Mouse (Mus musculus) stomach, embryonic 16.5 days (tissue): ENCODE data around the gene D6Ertd527e. TPM values are rescaled to one million over a fixed set of nuclear protein-coding genes. Genes with fewer than 3 reads are reported as not detected.
"Not testable (repeated sequence)": the region's sequence is repeated elsewhere in the genome, so short reads cannot be mapped to it uniquely, and the experiment has no call there.

Source experiments
- ATAC-seq: fragments of 200-750 bp; cut with Nextera tagmentation; 2 replicates; pipeline ENCODE4 v1.8.0; 2017; ENCODE audit warnings: moderate number of reproducible peaks, moderate TSS enrichment; ENCODE audit not compliant: insufficient read depth, low FRiP score
- H3K27ac ChIP-seq: fragments of 300-500 bp; sonication (generic); 2 replicates; pipeline ENCODE4 v1.5.1; 2014; ENCODE audit warnings: low read length
- H3K27me3 ChIP-seq: fragments of 300-500 bp; sonication (generic); 2 replicates; pipeline ENCODE4 v1.6.1; 2014; ENCODE audit warnings: low read length, control low read depth, mixed read lengths; ENCODE audit not compliant: control insufficient read depth, insufficient read depth
- H3K36me3 ChIP-seq: fragments of 300-500 bp; sonication (generic); 2 replicates; pipeline ENCODE4 v1.6.1; 2014; ENCODE audit warnings: low read length; ENCODE audit not compliant: control insufficient read depth, insufficient read depth
- H3K4me1 ChIP-seq: fragments of 300-500 bp; sonication (generic); 2 replicates; pipeline ENCODE4 v1.6.1; 2014; ENCODE audit warnings: low read length, control low read depth, mixed read lengths; ENCODE audit not compliant: control insufficient read depth, insufficient read depth
- H3K4me2 ChIP-seq: fragments of 300-500 bp; sonication (generic); 2 replicates; pipeline ENCODE4 v1.6.1; 2014; ENCODE audit warnings: low read depth, low read length, mixed read lengths
- H3K4me3 ChIP-seq: fragments of 300-500 bp; sonication (generic); replicated peaks from 2 replicates; pipeline ENCODE4 v1.5.1; 2014; ENCODE audit warnings: mild to moderate bottlenecking, low read length
- H3K9ac ChIP-seq: fragments of 300-500 bp; sonication (generic); 2 replicates; pipeline ENCODE4 v1.6.1; 2014; ENCODE audit warnings: low read length
- H3K9me3 ChIP-seq: fragments of 300-500 bp; sonication (generic); replicated peaks from 2 replicates; pipeline ENCODE4 v1.6.1; 2016; ENCODE audit warnings: low read length, control low read depth; ENCODE audit not compliant: control insufficient read depth
- WGBS: fragments of 180-500 bp; shearing (Covaris S2); extraction: QIAGEN DNeasy Blood & Tissue Kit; methylation state at CpG from one replicate; pipeline ENCODE4 v1.1.7; 2014; 5-methylcytosine and 5-hydroxymethylcytosine counted together
- polyA plus RNA-seq: library from polyadenylated mRNA; unstranded; fragments of >200 nt; fragmentation: Nextera tagmentation; extraction: Ambion mirVana; gene quantifications from 2 replicates; pipeline ENCODE4 v1.2.1, GENCODE M21; 2015

Gene D6Ertd527e
- polyA plus RNA-seq, 1 experiment from 2014 or later, result 0.61 TPM

- Histone ChIP-seq H3K27me3 (no peaks in the 10 kb centered on the region), H3K9ac (no peak overlapping the region), H3K27ac (no peak overlapping the region), H3K4me3 (no peak overlapping the region), H3K4me1 (no peaks in the 10 kb centered on the region), H3K36me3 (peaks cover 20% of the 10 kb centered on the region; the same call in 1 of the 2 replicates), H3K4me2 (no peak overlapping the region), H3K9me3 (no peaks in the 10 kb centered on the region)
- 64% methylated on average over 6 of the region's 6 CpGs for WGBS
- ATAC-seq, result no peak
Measured at GRCm38 (mm10) chr6:87085026-87085425, 19.5 kb upstream of the D6Ertd527e start.

GRCm38 (mm10) chr6:87088356-87088755, 16.2 kb upstream of the D6Ertd527e start:
- Histone ChIP-seq H3K27me3 (no peaks in the 10 kb centered on the region), H3K4me2 (no peak overlapping the region), H3K36me3 (peaks cover 15% of the 10 kb centered on the region; the same call in 1 of the 2 replicates), H3K9ac (no peak overlapping the region), H3K27ac (no peak overlapping the region), H3K4me3 (no peak overlapping the region), H3K4me1 (no peaks in the 10 kb centered on the region), H3K9me3 (no peaks in the 10 kb centered on the region)
- no peak for ATAC-seq
- 91% methylated on average over 5 of the region's 5 CpGs for WGBS

- H3K36me3 ChIP-seq, result peaks cover 8% of the 10 kb centered on the region; the same call in 1 of the 2 replicates
- ATAC-seq, result no peak
- H3K9me3 ChIP-seq, result no peaks in the 10 kb centered on the region
Measured at GRCm38 (mm10) chr6:87090877-87091276, 13.7 kb upstream of the D6Ertd527e start.

GRCm38 (mm10) chr6:87092476-87092875, 12.1 kb upstream of the D6Ertd527e start:
- H3K4me2 ChIP-seq, result no peak overlapping the region
- no peaks in the 10 kb centered on the region for H3K9me3 ChIP-seq
- no peaks in the 10 kb centered on the region for H3K4me1 ChIP-seq
- 81% methylated on average over 5 of the region's 5 CpGs for WGBS
- H3K36me3 ChIP-seq, result peaks cover 6% of the 10 kb centered on the region; the same call in 1 of the 2 replicates
- H3K27me3 ChIP-seq, result no peaks in the 10 kb centered on the region
- no peak overlapping the region for H3K4me3 ChIP-seq
- no peak overlapping the region for H3K9ac ChIP-seq
- ATAC-seq, result no peak
- H3K27ac ChIP-seq, result no peak overlapping the region

More at GRCm38 (mm10) chr6:87090877-87091276, 13.7 kb upstream of the D6Ertd527e start:
- WGBS, result 78% methylated on average over 3 of the region's 3 CpGs
- Histone ChIP-seq H3K27ac (no peak overlapping the region), H3K4me3 (no peak overlapping the region), H3K4me1 (no peaks in the 10 kb centered on the region), H3K4me2 (no peak overlapping the region), H3K27me3 (no peaks in the 10 kb centered on the region), H3K9ac (no peak overlapping the region)

GRCm38 (mm10) chr6:87093631-87094030, 10.9 kb upstream of the D6Ertd527e start:
- not testable (repeated sequence) for H3K9me3 ChIP-seq, H3K27me3 ChIP-seq, H3K4me1 ChIP-seq, H3K36me3 ChIP-seq, H3K4me3 ChIP-seq, H3K27ac ChIP-seq, H3K4me2 ChIP-seq, ATAC-seq, H3K9ac ChIP-seq
- WGBS, result 87% methylated on average over 8 of the region's 8 CpGs

GRCm38 (mm10) chr6:87099261-87099660, 5.3 kb upstream of the D6Ertd527e start:
- Histone ChIP-seq H3K4me2 (no peak overlapping the region), H3K27me3 (no peaks in the 10 kb centered on the region), H3K9ac (no peak overlapping the region), H3K4me1 (peaks cover 27% of the 10 kb centered on the region), H3K9me3 (no peaks in the 10 kb centered on the region), H3K27ac (peak overlapping the region; percentile 73), H3K4me3 (no peak overlapping the region), H3K36me3 (no peaks in the 10 kb centered on the region)
- no peak for ATAC-seq
- WGBS, result 22% methylated on average over 3 of the region's 3 CpGs

GRCm38 (mm10) chr6:87099671-87100296, 4.8 kb upstream of the D6Ertd527e start:
- no peak for ATAC-seq
- H3K9ac ChIP-seq, result peak overlapping the region; percentile 41; the same call in 1 of the 2 replicates
- 37% methylated on average over 7 of the region's 7 CpGs for WGBS

GRCm38 (mm10) chr6:87100297-87101020, 4.1 kb upstream of the D6Ertd527e start:
- H3K4me3 ChIP-seq, result no peak overlapping the region
- H3K4me2 ChIP-seq, result no peak overlapping the region
- ATAC-seq, result no peak
- no peaks in the 10 kb centered on the region for H3K27me3 ChIP-seq
- H3K27ac ChIP-seq, result peak overlapping the region; percentile 73
- no peaks in the 10 kb centered on the region for H3K36me3 ChIP-seq
- peaks cover 27% of the 10 kb centered on the region for H3K4me1 ChIP-seq
- peak overlapping the region; percentile 41 for H3K9ac ChIP-seq
- no peaks in the 10 kb centered on the region for H3K9me3 ChIP-seq
- 77% methylated on average over 9 of the region's 9 CpGs for WGBS

More at GRCm38 (mm10) chr6:87099671-87100296, 4.8 kb upstream of the D6Ertd527e start:
- H3K9me3 ChIP-seq, result no peaks in the 10 kb centered on the region
- peaks cover 27% of the 10 kb centered on the region for H3K4me1 ChIP-seq
- H3K27ac ChIP-seq, result peak overlapping the region; percentile 73
- H3K4me2 ChIP-seq, result no peak overlapping the region
- H3K36me3 ChIP-seq, result no peaks in the 10 kb centered on the region
- no peaks in the 10 kb centered on the region for H3K27me3 ChIP-seq
- no peak overlapping the region for H3K4me3 ChIP-seq

- peak overlapping the region; percentile 46; the same call in 1 of the 2 replicates for H3K27ac ChIP-seq
- peaks cover 27% of the 10 kb centered on the region for H3K4me1 ChIP-seq
- 11% methylated on average over 12 of the region's 12 CpGs for WGBS
- no peaks in the 10 kb centered on the region for H3K27me3 ChIP-seq
- ATAC-seq, result peak; percentile 55; the same call in 1 of the 2 replicates
- peak overlapping the region; percentile 67 for H3K9ac ChIP-seq
- H3K36me3 ChIP-seq, result no peaks in the 10 kb centered on the region
- peak overlapping the region; percentile 38 for H3K4me3 ChIP-seq
- H3K9me3 ChIP-seq, result no peaks in the 10 kb centered on the region
- H3K4me2 ChIP-seq, result peak overlapping the region; percentile 68
Measured at GRCm38 (mm10) chr6:87101281-87101954, 3.1 kb upstream of the D6Ertd527e start.
